Mouse (Mus musculus) embryonic facial prominence, embryonic 11.5 days (tissue): Measurements from ENCODE around the gene B3gnt8. TPM values are rescaled to one million over a fixed set of nuclear protein-coding genes. Genes with fewer than 3 reads are reported as not detected.

Experiments
- ATAC-seq: fragments of 200-750 bp; cut with Nextera tagmentation; replicated peaks from 2 replicates; pipeline ENCODE4 v1.8.0; 2017; ENCODE audit warnings: low read depth; ENCODE audit not compliant: insufficient number of reproducible peaks, low FRiP score, low TSS enrichment
- DNase-seq: peaks from one replicate; pipeline ENCODE4 v3.0.0-alpha.2; 2015; ENCODE audit warnings: low spot score
- H3K27ac ChIP-seq: fragments of 300-500 bp; sonication (generic); replicated peaks from 2 replicates; pipeline ENCODE4 v1.5.1; 2014; ENCODE audit warnings: mild to moderate bottlenecking, low read depth, low read length, control low read depth
- H3K27me3 ChIP-seq: fragments of 300-500 bp; sonication (generic); 2 replicates; pipeline ENCODE4 v1.6.1; 2014; ENCODE audit warnings: mild to moderate bottlenecking, low read length, moderate library complexity, mixed read lengths; ENCODE audit not compliant: control insufficient read depth, insufficient read depth
- H3K36me3 ChIP-seq: fragments of 300-500 bp; sonication (generic); replicated peaks from 2 replicates; pipeline ENCODE4 v1.6.1; 2014; ENCODE audit warnings: low read depth, mild to moderate bottlenecking, low read length, moderate library complexity, mixed read lengths; ENCODE audit not compliant: control insufficient read depth, insufficient read depth
- H3K4me1 ChIP-seq: fragments of 300-500 bp; sonication (generic); 2 replicates; pipeline ENCODE4 v1.6.1; 2014; ENCODE audit warnings: low read length, mixed read lengths; ENCODE audit not compliant: control insufficient read depth, insufficient read depth
- H3K4me2 ChIP-seq: fragments of 300-500 bp; sonication (generic); 2 replicates; pipeline ENCODE4 v1.6.1; 2014; ENCODE audit warnings: low read depth, mild to moderate bottlenecking, control low read depth, low read length, moderate library complexity
- H3K4me3 ChIP-seq: fragments of 300-500 bp; sonication (generic); 2 replicates; pipeline ENCODE4 v1.5.1; 2014; ENCODE audit warnings: low read depth, low read length, control low read depth
- H3K9ac ChIP-seq: fragments of 300-500 bp; sonication (generic); replicated peaks from 2 replicates; pipeline ENCODE4 v1.6.1; 2014; ENCODE audit warnings: mild to moderate bottlenecking, control low read depth, low read length
- H3K9me3 ChIP-seq: fragments of 300-500 bp; sonication (generic); replicated peaks from 2 replicates; pipeline ENCODE4 v1.6.1; 2016; ENCODE audit warnings: mild to moderate bottlenecking, low read length, inconsistent platforms, mixed read lengths; ENCODE audit not compliant: control insufficient read depth
- WGBS: fragments of 180-500 bp; shearing (Covaris S2); extraction: QIAGEN DNeasy Blood & Tissue Kit; methylation state at CpG from one replicate; pipeline ENCODE4 v1.1.7; 2014; 5-methylcytosine and 5-hydroxymethylcytosine counted together
- polyA plus RNA-seq: library from polyadenylated mRNA; unstranded; fragments of >200 nt; fragmentation: Nextera tagmentation; extraction: Ambion mirVana; gene quantifications from 2 replicates; pipeline ENCODE4 v1.2.1, GENCODE M21; 2014

B3gnt8 gene
- polyA plus RNA-seq, 1 experiment from 2014 or later: 0.66 TPM

GRCm38 (mm10) chr7:25593859-25594258 is 32.6 kb upstream of the B3gnt8 start:
- Histone ChIP-seq H3K4me1 (no peaks in the 10 kb centered on the region), H3K9me3 (no peaks in the 10 kb centered on the region), H3K27ac (no peak overlapping the region), H3K27me3 (no peaks in the 10 kb centered on the region), H3K4me2 (no peak overlapping the region), H3K4me3 (no peak overlapping the region), H3K36me3 (no peaks in the 10 kb centered on the region), H3K9ac (no peak overlapping the region)
- WGBS: 86% methylated on average over 3 of the region's 3 CpGs
- no peak for DNase-seq
- ATAC-seq: no peak

- WGBS: 15% methylated on average over 10 of the region's 10 CpGs
- H3K4me3 ChIP-seq: no peak overlapping the region
- H3K4me1 ChIP-seq: no peaks in the 10 kb centered on the region
- no peaks in the 10 kb centered on the region for H3K9me3 ChIP-seq
- H3K27me3 ChIP-seq: no peaks in the 10 kb centered on the region
- no peak overlapping the region for H3K4me2 ChIP-seq
- H3K9ac ChIP-seq: no peak overlapping the region
- no peak overlapping the region for H3K27ac ChIP-seq
- ATAC-seq (no peak), DNase-seq (peak; percentile 87)
- H3K36me3 ChIP-seq: no peaks in the 10 kb centered on the region
These were observed 26.8 kb upstream of the B3gnt8 start for GRCm38 (mm10) chr7:25599663-25600062.

GRCm38 (mm10) chr7:25600666-25601065 is 25.8 kb upstream of the B3gnt8 start:
- no peak overlapping the region for H3K27ac ChIP-seq
- H3K36me3 ChIP-seq: no peaks in the 10 kb centered on the region
- no peaks in the 10 kb centered on the region for H3K9me3 ChIP-seq
- 83% methylated on average over 11 of the region's 11 CpGs for WGBS
- no peak overlapping the region for H3K4me3 ChIP-seq
- no peak overlapping the region for H3K4me2 ChIP-seq
- H3K4me1 ChIP-seq: no peaks in the 10 kb centered on the region
- DNase-seq (no peak), ATAC-seq (no peak)
- H3K9ac ChIP-seq: no peak overlapping the region
- H3K27me3 ChIP-seq: no peaks in the 10 kb centered on the region

GRCm38 (mm10) chr7:25601346-25601745 is 25.1 kb upstream of the B3gnt8 start:
- no peaks in the 10 kb centered on the region for H3K9me3 ChIP-seq
- no peaks in the 10 kb centered on the region for H3K27me3 ChIP-seq
- no peaks in the 10 kb centered on the region for H3K36me3 ChIP-seq
- 88% methylated on average over 16 of the region's 16 CpGs for WGBS
- DNase-seq (no peak), ATAC-seq (no peak)
- H3K9ac ChIP-seq: no peak overlapping the region
- H3K27ac ChIP-seq: no peak overlapping the region
- H3K4me1 ChIP-seq: no peaks in the 10 kb centered on the region
- no peak overlapping the region for H3K4me2 ChIP-seq
- no peak overlapping the region for H3K4me3 ChIP-seq

- Histone ChIP-seq H3K9me3 (no peaks in the 10 kb centered on the region), H3K4me2 (no peak overlapping the region), H3K27ac (no peak overlapping the region), H3K4me3 (no peak overlapping the region), H3K36me3 (no peaks in the 10 kb centered on the region), H3K9ac (no peak overlapping the region), H3K27me3 (no peaks in the 10 kb centered on the region), H3K4me1 (no peaks in the 10 kb centered on the region)
- ATAC-seq (no peak), DNase-seq (no peak)
- WGBS: 77% methylated on average over 4 of the region's 4 CpGs
These were observed 19.8 kb upstream of the B3gnt8 start for GRCm38 (mm10) chr7:25606625-25607063.

GRCm38 (mm10) chr7:25607196-25607595 is 19.3 kb upstream of the B3gnt8 start:
- Histone ChIP-seq H3K36me3 (no peaks in the 10 kb centered on the region), H3K9ac (no peak overlapping the region), H3K27ac (no peak overlapping the region), H3K4me2 (no peak overlapping the region), H3K27me3 (no peaks in the 10 kb centered on the region), H3K4me3 (no peak overlapping the region), H3K4me1 (no peaks in the 10 kb centered on the region), H3K9me3 (no peaks in the 10 kb centered on the region)
- WGBS: 85% methylated on average over 2 of the region's 2 CpGs
- no peak for ATAC-seq
- DNase-seq: no peak

GRCm38 (mm10) chr7:25610056-25610455 is 16.4 kb upstream of the B3gnt8 start:
- 38% methylated on average over 6 of the region's 6 CpGs for WGBS
- ATAC-seq (no peak), DNase-seq (no peak)
- Histone ChIP-seq H3K9ac (no peak overlapping the region), H3K27me3 (no peaks in the 10 kb centered on the region), H3K36me3 (no peaks in the 10 kb centered on the region), H3K4me3 (no peak overlapping the region), H3K9me3 (no peaks in the 10 kb centered on the region), H3K4me2 (no peak overlapping the region), H3K27ac (no peak overlapping the region), H3K4me1 (no peaks in the 10 kb centered on the region)

GRCm38 (mm10) chr7:25611501-25611900 is 15.0 kb upstream of the B3gnt8 start:
- H3K9me3 ChIP-seq: no peaks in the 10 kb centered on the region
- H3K27me3 ChIP-seq: no peaks in the 10 kb centered on the region
- H3K4me1 ChIP-seq: no peaks in the 10 kb centered on the region
- no peak overlapping the region for H3K9ac ChIP-seq
- 42% methylated on average over 7 of the region's 7 CpGs for WGBS
- no peak for DNase-seq
- H3K36me3 ChIP-seq: no peaks in the 10 kb centered on the region
- H3K4me3 ChIP-seq: no peak overlapping the region
- no peak for ATAC-seq
- no peak overlapping the region for H3K4me2 ChIP-seq
- no peak overlapping the region for H3K27ac ChIP-seq
